Mouse (Mus musculus) G1E (cell line): ENCODE data around the gene Hoxc8.

Source experiments
- CTCF ChIP-seq: IDR thresholded peaks from 2 replicates; pipeline ENCODE4 v1.5.1; 2012; ENCODE audit warnings: low read depth, low read length, inconsistent platforms, mixed read lengths
- GATA1 ChIP-seq: IDR thresholded peaks from 2 replicates; pipeline ENCODE4 v1.6.1; 2012; ENCODE audit warnings: borderline replicate concordance, low read length, inconsistent platforms, mixed read lengths
- POLR2AphosphoS5 ChIP-seq: IDR thresholded peaks from 2 replicates; pipeline ENCODE4 v1.6.1; 2012; ENCODE audit warnings: low read depth, low read length, inconsistent platforms; ENCODE audit not compliant: insufficient replicate concordance

- TF ChIP-seq CTCF = no peak
- no peak for TF ChIP-seq GATA1
- TF ChIP-seq POLR2AphosphoS5 = no peak
These were observed 39.5 kb upstream of the Hoxc8 start for GRCm38 (mm10) chr15:102950877-102951276.
